Mouse (Mus musculus) midbrain, embryonic 11.5 days (tissue): Measurements from ENCODE around the gene Impdh2. TPM values are rescaled to one million over a fixed set of nuclear protein-coding genes. Genes with fewer than 3 reads are reported as not detected.

Experiments
- ATAC-seq: fragments of 200-750 bp; cut with Nextera tagmentation; 2 replicates; pipeline ENCODE4 v1.8.0; 2017; ENCODE audit warnings: moderate TSS enrichment, moderate library complexity; ENCODE audit not compliant: low FRiP score
- DNase-seq: peaks from one replicate; pipeline ENCODE4 v3.0.0; 2015; ENCODE audit warnings: low spot score; ENCODE audit errors: missing footprints
- H3K27ac ChIP-seq: fragments of 300-500 bp; sonication (generic); 2 replicates; pipeline ENCODE4 v1.5.1; 2014; ENCODE audit warnings: low read depth, low read length
- H3K27me3 ChIP-seq: fragments of 300-500 bp; sonication (generic); 2 replicates; pipeline ENCODE4 v1.6.1; 2014; ENCODE audit warnings: mild to moderate bottlenecking, low read length, moderate library complexity, mixed read lengths; ENCODE audit not compliant: control insufficient read depth, insufficient read depth
- H3K36me3 ChIP-seq: fragments of 300-500 bp; sonication (generic); 2 replicates; pipeline ENCODE4 v1.6.1; 2014; ENCODE audit warnings: mild to moderate bottlenecking, low read length, moderate library complexity, mixed read lengths; ENCODE audit not compliant: control insufficient read depth, insufficient read depth
- H3K4me1 ChIP-seq: fragments of 300-500 bp; sonication (generic); 2 replicates; pipeline ENCODE4 v1.6.1; 2014; ENCODE audit warnings: low read length; ENCODE audit not compliant: control insufficient read depth, insufficient read depth
- H3K4me2 ChIP-seq: fragments of 300-500 bp; sonication (generic); 2 replicates; pipeline ENCODE4 v1.6.1; 2014; ENCODE audit warnings: mild to moderate bottlenecking, moderate library complexity
- H3K4me3 ChIP-seq: fragments of 300-500 bp; sonication (generic); 2 replicates; pipeline ENCODE4 v1.5.1; 2014; ENCODE audit warnings: low read depth, low read length
- H3K9ac ChIP-seq: fragments of 300-500 bp; sonication (generic); 2 replicates; pipeline ENCODE4 v1.6.1; 2014; ENCODE audit warnings: low read length
- H3K9me3 ChIP-seq: fragments of 300-500 bp; sonication (generic); 2 replicates; pipeline ENCODE4 v1.6.1; 2016; ENCODE audit warnings: low read length; ENCODE audit not compliant: control insufficient read depth
- WGBS: fragments of 180-500 bp; shearing (Covaris S2); extraction: QIAGEN DNeasy Blood & Tissue Kit; methylation state at CpG from one replicate; pipeline ENCODE4 v1.1.7; 2014; 5-methylcytosine and 5-hydroxymethylcytosine counted together
- polyA plus RNA-seq: library from polyadenylated mRNA; unstranded; fragments of >200 nt; fragmentation: Nextera tagmentation; extraction: Ambion mirVana; gene quantifications from 2 replicates; pipeline ENCODE4 v1.2.1, GENCODE M21; 2014

Impdh2 gene
- polyA plus RNA-seq, 1 experiment from 2014 or later: 182 TPM

DNA sequence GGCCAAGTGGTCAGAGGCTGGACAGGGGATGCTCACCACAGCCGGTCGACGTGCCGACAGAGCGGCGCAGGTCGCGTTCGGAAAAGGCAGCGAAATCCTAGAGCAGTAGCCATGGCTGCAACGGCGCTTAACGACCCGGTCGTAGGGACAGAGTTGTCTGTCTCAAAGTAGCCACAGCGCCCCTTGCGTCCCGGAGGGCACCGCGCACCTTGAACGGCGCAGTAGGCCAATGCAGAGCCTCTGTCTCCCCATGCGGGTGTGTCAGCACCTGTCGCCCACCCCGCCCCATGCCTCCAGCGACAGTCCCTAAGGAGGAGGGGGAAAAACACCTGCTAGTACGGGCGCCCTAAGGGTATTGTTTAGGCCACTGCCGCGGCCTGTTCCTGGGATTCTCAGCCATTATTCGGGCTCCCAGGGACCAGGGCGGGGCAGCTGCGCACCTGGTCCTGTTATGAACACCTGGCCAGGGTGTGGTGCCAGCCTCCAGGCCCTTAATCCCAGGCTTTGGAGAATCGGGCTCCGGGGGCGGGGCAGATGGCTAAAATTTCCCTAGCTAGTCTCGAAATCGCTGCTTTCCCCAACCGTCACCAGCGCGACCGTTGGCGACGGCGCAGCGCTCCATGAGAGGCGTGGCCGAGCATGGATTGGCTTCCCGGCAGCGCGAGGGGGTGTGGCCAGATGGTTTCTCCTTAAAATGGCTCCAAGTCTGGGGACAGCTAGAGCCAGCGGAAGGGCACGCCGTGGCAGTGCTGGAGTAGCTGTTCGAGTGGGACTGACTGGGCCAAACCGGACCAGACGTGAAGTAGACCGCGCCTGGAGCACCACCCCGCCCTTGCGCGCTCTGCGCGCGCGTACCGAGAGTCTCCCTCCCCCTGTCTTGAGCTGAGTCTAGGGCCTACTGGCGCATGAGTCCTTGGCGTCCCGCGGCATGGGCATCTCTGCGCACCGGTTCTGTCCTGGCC lies 7.0 kb downstream of the Impdh2 start, which contains the start of gene Ndufaf3:
Ndufaf3 (minus strand) TSS at position 620 of the 962 bp plus-strand sequence.
- Histone ChIP-seq H3K9me3 (no peaks in the 10 kb centered on the region), H3K36me3 (peaks cover 17% of the 10 kb centered on the region), H3K4me3 (peak within 1 kb of the TSS; percentile 69), H3K9ac (peak within 1 kb of the TSS; percentile 76), H3K4me2 (peak within 1 kb of the TSS; percentile 94), H3K4me1 (peaks cover 32% of the 10 kb centered on the region), H3K27ac (peak within 1 kb of the TSS; percentile 85), H3K27me3 (no peaks in the 10 kb centered on the region)
- under 1% methylated on average over 71 of the region's 73 CpGs for WGBS
- DNase-seq: peak; percentile 100
- peak; percentile 82 for ATAC-seq

GRCm38 (mm10) chr9:108567931-108568419 lies 7.9 kb downstream of the Impdh2 start:
- Histone ChIP-seq H3K9me3 (no peaks in the 10 kb centered on the region), H3K9ac (peak overlapping the region; percentile 76), H3K4me3 (peak overlapping the region; percentile 69), H3K27me3 (no peaks in the 10 kb centered on the region), H3K4me1 (peaks cover 32% of the 10 kb centered on the region), H3K4me2 (peak overlapping the region; percentile 94), H3K27ac (no peak overlapping the region), H3K36me3 (peaks cover 23% of the 10 kb centered on the region)
- WGBS: 8% methylated on average over 18 of the region's 18 CpGs
- ATAC-seq (no peak), DNase-seq (no peak)

GRCm38 (mm10) chr9:108568511-108568921 lies 8.4 kb downstream of the Impdh2 start:
- Histone ChIP-seq H3K4me3 (no peak overlapping the region), H3K9me3 (no peaks in the 10 kb centered on the region), H3K9ac (no peak overlapping the region), H3K27ac (no peak overlapping the region), H3K4me2 (peak overlapping the region; percentile 94), H3K4me1 (peaks cover 32% of the 10 kb centered on the region), H3K36me3 (peaks cover 27% of the 10 kb centered on the region), H3K27me3 (no peaks in the 10 kb centered on the region)
- no peak for DNase-seq
- 79% methylated on average over 17 of the region's 17 CpGs for WGBS
- no peak for ATAC-seq

GRCm38 (mm10) chr9:108569381-108570206 lies 9.5 kb downstream of the Impdh2 start, which contains the start of gene Dalrd3:
Dalrd3 (plus strand) TSS chr9:108569886.
- H3K4me1 ChIP-seq: peaks cover 43% of the 10 kb centered on the region
- peak within 1 kb of the TSS; percentile 97 for H3K4me2 ChIP-seq
- DNase-seq (peak; percentile 98), ATAC-seq (peak; percentile 76)
- peak within 1 kb of the TSS; percentile 66 for H3K9ac ChIP-seq
- H3K36me3 ChIP-seq: peaks cover 24% of the 10 kb centered on the region
- no peaks in the 10 kb centered on the region for H3K27me3 ChIP-seq
- 0 out of 2 replicates have a peak within 1 kb of the TSS, but pooled peaks have one; percentile 40 for H3K27ac ChIP-seq
- 8% methylated on average over 42 of the region's 42 CpGs for WGBS
- peak within 1 kb of the TSS; percentile 60 for H3K4me3 ChIP-seq
- H3K9me3 ChIP-seq: no peaks in the 10 kb centered on the region

DNA sequence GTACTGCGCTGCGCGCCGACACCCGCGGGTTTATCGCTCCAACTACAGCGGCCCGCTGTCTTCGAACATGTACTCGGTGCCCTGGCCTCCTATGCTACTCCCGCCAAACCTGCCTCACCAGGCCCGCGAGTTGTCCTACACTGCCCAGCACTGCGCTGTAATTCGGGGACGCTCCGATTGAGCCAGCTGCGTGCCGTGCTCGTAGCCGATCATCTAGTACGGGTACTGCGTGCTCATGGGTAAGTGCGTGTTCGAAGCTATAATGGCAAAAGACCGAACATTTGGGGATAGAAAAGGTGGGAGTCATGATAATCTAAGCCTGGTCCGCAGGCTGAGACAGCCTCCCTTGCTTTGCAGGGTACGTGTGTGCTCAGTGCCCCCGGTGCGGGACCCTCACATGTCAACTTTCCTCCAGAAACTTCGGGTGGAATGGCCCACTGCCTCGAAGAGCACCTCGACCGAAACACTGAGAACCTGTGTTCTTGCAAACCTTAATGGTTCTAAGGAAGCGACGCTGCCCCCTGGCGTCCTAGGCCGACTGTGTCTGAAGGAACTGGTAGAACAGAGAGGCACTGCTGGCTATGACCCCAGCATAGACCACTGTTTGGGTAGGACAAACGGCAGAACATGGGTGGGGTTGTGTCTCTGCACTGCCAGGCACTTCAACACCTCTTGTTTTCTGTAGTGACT lies 10.3 kb downstream of the Impdh2 start:
- peak overlapping the region; percentile 66 for H3K9ac ChIP-seq
- 0 out of 2 replicates have a peak overlapping the region, but pooled peaks have one; percentile 40 for H3K27ac ChIP-seq
- H3K4me1 ChIP-seq: peaks cover 45% of the 10 kb centered on the region
- H3K36me3 ChIP-seq: peaks cover 22% of the 10 kb centered on the region
- peak; percentile 97 for DNase-seq
- peak overlapping the region; percentile 97 for H3K4me2 ChIP-seq
- H3K27me3 ChIP-seq: no peaks in the 10 kb centered on the region
- no peaks in the 10 kb centered on the region for H3K9me3 ChIP-seq
- 1% methylated on average over 40 of the region's 40 CpGs for WGBS
- H3K4me3 ChIP-seq: peak overlapping the region; percentile 60
- ATAC-seq: no peak

DNA sequence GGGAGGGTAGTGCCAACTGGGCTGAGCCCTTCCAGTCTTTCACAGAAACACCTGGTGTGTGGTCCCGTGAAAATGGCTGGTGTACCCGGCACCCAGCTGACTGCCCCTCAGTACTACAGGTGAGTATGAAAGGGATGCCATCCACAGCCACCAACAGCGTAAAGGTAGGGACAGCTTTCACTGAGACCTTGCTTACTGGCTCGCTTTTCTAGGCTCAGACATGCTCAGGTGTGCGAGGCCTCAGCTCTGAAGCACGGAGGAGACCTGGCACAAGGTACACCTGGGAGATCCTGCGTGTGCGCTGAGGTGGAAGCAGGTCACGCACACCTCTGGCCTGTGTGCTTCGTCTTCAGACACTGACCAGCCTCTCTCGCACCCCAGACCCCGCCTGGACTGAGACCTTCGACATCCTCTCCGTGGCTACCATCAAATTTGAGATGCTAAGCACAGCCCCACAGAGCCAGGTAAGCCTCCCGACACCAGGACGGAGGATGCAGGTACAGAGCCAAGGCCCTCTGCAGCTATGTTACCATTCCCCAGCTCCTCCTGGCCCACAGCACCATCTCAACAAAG lies 11.4 kb downstream of the Impdh2 start:
- H3K36me3 ChIP-seq: peaks cover 23% of the 10 kb centered on the region
- no peak overlapping the region for H3K9ac ChIP-seq
- H3K4me1 ChIP-seq: peaks cover 44% of the 10 kb centered on the region
- no peak overlapping the region for H3K4me2 ChIP-seq
- no peaks in the 10 kb centered on the region for H3K9me3 ChIP-seq
- whole genome bisulfite sequencing: 96% methylated on average over 16 of the region's 16 CpGs
- H3K27me3 ChIP-seq: no peaks in the 10 kb centered on the region
- H3K4me3 ChIP-seq: no peak overlapping the region
- ATAC-seq: no peak
- H3K27ac ChIP-seq: no peak overlapping the region
- no peak for DNase-seq

- Histone ChIP-seq H3K4me2 (no peak overlapping the region), H3K4me3 (no peak overlapping the region), H3K27ac (no peak overlapping the region), H3K9ac (no peak overlapping the region), H3K27me3 (no peaks in the 10 kb centered on the region), H3K9me3 (no peaks in the 10 kb centered on the region), H3K4me1 (peaks cover 50% of the 10 kb centered on the region), H3K36me3 (peaks cover 23% of the 10 kb centered on the region)
- WGBS: 84% methylated on average over 10 of the region's 10 CpGs
- ATAC-seq: no peak
- DNase-seq: no peak
These were observed 12.2 kb downstream of the Impdh2 start for GRCm38 (mm10) chr9:108572321-108572720.
